Mouse (Mus musculus): ENCODE data around the gene Ugt1a7c. TPM values are rescaled to one million over a fixed set of nuclear protein-coding genes. Genes with fewer than 3 reads are reported as not detected.

Gene Ugt1a7c
- total RNA-seq, 2 experiments from 2014 or later, result 1.2 to 2.6 TPM

DNA sequence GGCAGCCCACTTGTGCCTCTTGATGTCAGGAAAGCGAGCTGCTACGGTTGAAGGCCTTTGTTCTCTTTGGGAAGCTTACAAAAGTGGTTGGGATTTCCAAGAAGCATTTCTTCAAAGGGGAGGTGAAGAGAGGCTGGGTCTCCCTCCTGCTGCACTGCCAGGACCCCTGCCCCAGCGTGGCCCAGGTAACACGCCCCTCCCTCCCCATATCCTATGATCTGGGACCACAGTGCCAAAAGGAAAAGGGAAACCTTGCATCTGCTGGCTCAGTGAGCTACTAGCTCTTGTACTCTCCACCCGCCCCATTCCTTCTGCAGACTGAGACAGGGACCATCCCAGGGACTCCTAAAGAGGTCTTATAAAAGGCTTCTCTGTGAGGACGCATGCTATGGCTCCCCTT lies 162.8 kb downstream of the Ugt1a7c start:
- DNase-seq, result no peak
- intact Hi-C loops (cut with DNase I), result no loop called here

GRCm38 (mm10) chr1:88258361-88258760 lies 163.5 kb downstream of the Ugt1a7c start:
- no peak for DNase-seq
- intact Hi-C loops (cut with DNase I), result no loop called here

- intact Hi-C loops (cut with DNase I), result no loop called here
- DNase-seq, result no peak
These were observed 164.2 kb downstream of the Ugt1a7c start for GRCm38 (mm10) chr1:88258881-88259642.

GRCm38 (mm10) chr1:88259643-88260024 lies 164.8 kb downstream of the Ugt1a7c start:
- DNase-seq, result no peak
- intact Hi-C loops (cut with DNase I), result no loop called here

DNA sequence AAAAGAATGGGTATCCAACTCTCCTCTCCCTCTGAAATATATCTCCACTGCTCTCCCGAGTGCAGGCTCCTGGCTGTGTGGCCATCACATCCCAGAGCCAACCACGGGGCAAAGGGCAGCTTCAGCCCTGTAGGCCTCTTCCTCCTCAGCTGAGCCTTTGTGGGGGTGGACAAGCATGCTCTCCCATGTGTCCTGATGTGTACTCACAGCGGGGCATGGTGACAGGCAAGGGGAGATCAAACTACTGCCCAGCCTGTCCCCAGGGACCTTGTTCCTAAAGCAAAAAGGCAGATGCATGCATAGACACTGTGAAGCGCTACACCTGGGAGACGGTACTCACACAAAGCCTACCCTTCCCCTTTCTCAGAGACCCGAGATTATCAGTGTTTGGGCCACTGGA lies 165.3 kb downstream of the Ugt1a7c start:
- intact Hi-C loops (cut with DNase I), result no loop called here
- DNase-seq, result no peak

- no peak for DNase-seq
These were observed 165.9 kb downstream of the Ugt1a7c start for GRCm38 (mm10) chr1:88260604-88261377.

DNA sequence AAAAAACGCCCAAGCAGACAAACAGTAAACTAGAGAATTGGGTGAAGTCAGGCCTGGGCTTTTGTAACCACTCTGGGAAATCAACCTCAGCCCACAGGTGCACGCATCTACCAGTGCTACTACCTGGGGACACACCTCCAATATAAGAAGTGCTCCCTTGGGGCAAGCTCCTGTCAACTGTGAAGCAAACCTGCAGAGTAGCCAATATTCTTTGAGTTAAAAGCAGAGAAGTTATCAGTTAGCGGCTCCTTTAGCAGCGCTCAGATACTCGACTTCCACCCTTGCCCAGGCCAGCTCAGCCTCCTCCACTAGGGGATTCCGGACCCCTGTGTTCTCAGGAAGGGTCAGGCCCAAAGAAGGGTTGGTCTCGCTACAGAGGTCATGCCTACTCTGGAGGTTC lies 166.8 kb downstream of the Ugt1a7c start:
- DNase-seq, result no peak
- intact Hi-C loops (cut with DNase I), result no loop called here

More at GRCm38 (mm10) chr1:88260604-88261377, 165.9 kb downstream of the Ugt1a7c start:
- intact Hi-C loops (cut with DNase I), result no loop called here

GRCm38 (mm10) chr1:88262255-88262654 lies 167.4 kb downstream of the Ugt1a7c start:
- DNase-seq, result no peak
- intact Hi-C loops (cut with DNase I), result no loop called here

GRCm38 (mm10) chr1:88262961-88263360 lies 168.1 kb downstream of the Ugt1a7c start:
- intact Hi-C loops (cut with DNase I), result no loop called here
- DNase-seq, result no peak

GRCm38 (mm10) chr1:88263778-88264177 lies 168.9 kb downstream of the Ugt1a7c start:
- intact Hi-C loops (cut with DNase I), result no loop called here
- DNase-seq, result no peak

- intact Hi-C loops (cut with DNase I), result no loop called here
- no peak for DNase-seq
These were observed 169.5 kb downstream of the Ugt1a7c start for GRCm38 (mm10) chr1:88264237-88264868.

GRCm38 (mm10) chr1:88264869-88265240 lies 170.0 kb downstream of the Ugt1a7c start:
- intact Hi-C loops (cut with DNase I), result no loop called here
- no peak for DNase-seq

GRCm38 (mm10) chr1:88266123-88266522 lies 171.3 kb downstream of the Ugt1a7c start:
- intact Hi-C loops (cut with DNase I), result no loop called here
- no peak for DNase-seq

DNA sequence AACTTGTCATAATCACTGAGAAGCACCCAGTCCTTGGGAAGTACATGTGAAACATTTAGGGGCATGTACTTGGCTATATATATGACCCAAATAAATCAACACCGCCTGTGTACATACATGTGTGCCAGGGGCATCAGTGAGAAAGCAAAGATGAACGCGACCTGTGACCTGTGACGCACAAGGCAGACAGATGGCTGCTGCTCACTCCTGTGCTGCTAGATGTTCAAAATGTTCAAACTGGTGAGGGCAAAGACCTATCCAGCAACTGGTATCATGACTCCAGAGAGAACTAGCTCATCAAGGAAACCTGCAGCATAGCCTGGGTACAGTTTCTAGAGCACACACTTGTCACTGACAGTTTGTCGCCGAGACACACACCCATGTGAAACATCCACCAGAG lies 172.6 kb downstream of the Ugt1a7c start:
- DNase-seq, result no peak
- intact Hi-C loops (cut with DNase I), result no loop called here

DNA sequence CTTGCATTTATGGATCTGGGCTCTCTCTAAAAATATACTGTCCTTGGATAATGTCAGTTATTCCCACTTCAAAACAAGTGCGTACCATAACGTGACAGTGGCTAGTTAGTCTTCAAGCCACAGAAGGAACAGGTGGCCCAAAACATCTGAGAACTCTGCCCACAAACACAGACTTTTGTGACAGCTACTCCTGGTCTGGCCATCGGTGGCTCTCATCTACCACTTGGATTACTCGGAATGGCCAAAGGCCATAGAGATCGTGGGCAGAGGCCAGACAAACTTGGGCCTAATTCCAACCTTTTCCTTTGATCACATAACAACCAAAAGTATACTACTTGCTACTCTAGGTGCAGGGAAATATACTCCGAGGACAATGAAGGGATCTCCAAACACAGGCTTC lies 173.2 kb downstream of the Ugt1a7c start:
- intact Hi-C loops (cut with DNase I), result no loop called here
- no peak for DNase-seq

Other genes starting within 250 kb of the Ugt1a7c start
- gene Dgkd, start 241.8 kb upstream of the Ugt1a7c start, total RNA-seq (2021), result 10 to 100 TPM; 51.1 to 56.3 TPM
- gene Usp40, start 86.5 kb upstream of the Ugt1a7c start, total RNA-seq (2021), result 10 to 100 TPM; 13.2 to 16.5 TPM
- gene Ugt1a10, start 39.7 kb upstream of the Ugt1a7c start, total RNA-seq (2021), result not detected
- not detected for gene Ugt1a9, start 24.3 kb upstream of the Ugt1a7c start, total RNA-seq (2021)
- gene Ugt1a8, start 7.2 kb upstream of the Ugt1a7c start, total RNA-seq (2021), result not detected
- 1 to 10 TPM; 1.1 to 1.4 TPM for gene Ugt1a6b, start 8.2 kb downstream of the Ugt1a7c start, total RNA-seq (2021)
- 1 to 10 TPM; 4.0 to 4.1 TPM for gene Ugt1a6a, start 39.7 kb downstream of the Ugt1a7c start, total RNA-seq (2021)
- gene Ugt1a5, start 71.0 kb downstream of the Ugt1a7c start, total RNA-seq (2021), result under 1 TPM; 0.24 to 0.42 TPM
- under 1 TPM in 1 of 2 experiments, not detected in 1; 0.14 TPM for gene Ugt1a2, start 105.5 kb downstream of the Ugt1a7c start, total RNA-seq (2021)
- under 1 TPM in 1 of 2 experiments, not detected in 1; 0.33 TPM for gene Dnajb3, start 110.7 kb downstream of the Ugt1a7c start, total RNA-seq (2021)
- not detected for gene Ugt1a1, start 116.9 kb downstream of the Ugt1a7c start, total RNA-seq (2021)
- gene Mroh2a, start 131.9 kb downstream of the Ugt1a7c start, total RNA-seq (2021), result not detected
- gene Hjurp, start 182.6 kb downstream of the Ugt1a7c start, total RNA-seq (2021), result 10 to 100 TPM; 12.2 to 13.3 TPM
- gene Trpm8, start 182.6 kb downstream of the Ugt1a7c start, total RNA-seq (2021), result not detected